Mouse (Mus musculus) CH12.LX (cell line): ENCODE data around the gene Slc39a7. TPM values are rescaled to one million over a fixed set of nuclear protein-coding genes. Genes with fewer than 3 reads are reported as not detected.

Source experiments
- DNase-seq: peaks from one replicate; pipeline ENCODE4 v3.0.0-alpha.2; 2013; ENCODE audit errors: extremely low read depth
- H3K27ac ChIP-seq: 2 replicates; pipeline ENCODE4 v1.5.1; 2012; ENCODE audit warnings: low read depth, mild to moderate bottlenecking, control low read depth, moderate library complexity; ENCODE audit not compliant: insufficient read depth
- H3K27me3 ChIP-seq: replicated peaks from 2 replicates; pipeline ENCODE3; 2012; ENCODE audit warnings: inconsistent platforms
- H3K36me3 ChIP-seq, 2 experiments: replicated peaks in 1 of 2; 2 replicates each; pipeline versions ENCODE3 to v1.6.1; 2012; ENCODE audit warnings: inconsistent platforms in 1 of 2, low read length in 1 of 2, mild to moderate bottlenecking in 1 of 2, mixed read lengths in 1 of 2, moderate library complexity in 1 of 2; ENCODE audit not compliant: control insufficient read depth in 1 of 2, insufficient read depth in 1 of 2
- H3K4me1 ChIP-seq, 2 experiments: 2 replicates each; pipeline ENCODE4 v1.6.1; 2012; ENCODE audit warnings: inconsistent platforms in 1 of 2, moderate library complexity in 1 of 2; ENCODE audit not compliant: insufficient read depth in 2 of 2, control insufficient read depth in 1 of 2
- H3K4me2 ChIP-seq: 2 replicates; pipeline ENCODE4 v1.6.1; 2012; ENCODE audit warnings: low read depth, mild to moderate bottlenecking, control low read depth; ENCODE audit not compliant: poor library complexity, insufficient read depth, severe bottlenecking
- H3K4me3 ChIP-seq, 3 experiments: fragments of 150-350 bp in 1 of 3; sonication (generic) in 1 of 3; replicated peaks in 1 of 3; 2 replicates each; pipeline versions ENCODE3 to v1.5.1; 2011 to 2012; ENCODE audit warnings: low read depth in 2 of 3, low read length in 2 of 3, mild to moderate bottlenecking in 2 of 3, moderate library complexity in 2 of 3, control low read depth in 1 of 3, improper control_type of control experiment in 1 of 3, inconsistent platforms in 1 of 3, mixed read lengths in 1 of 3; ENCODE audit not compliant: poor library complexity in 1 of 3
- H3K79me2 ChIP-seq: replicated peaks from 2 replicates; pipeline ENCODE4 v1.6.1; 2012; ENCODE audit warnings: mild to moderate bottlenecking, moderate library complexity; ENCODE audit not compliant: control insufficient read depth, poor library complexity, insufficient read depth, severe bottlenecking; ENCODE audit errors: extremely low read depth
- H3K9ac ChIP-seq: 2 replicates; pipeline ENCODE4 v1.6.1; 2012; ENCODE audit warnings: low read depth, mild to moderate bottlenecking, control low read depth, moderate library complexity; ENCODE audit not compliant: insufficient read depth
- H3K9me3 ChIP-seq: replicated peaks from 2 replicates; pipeline ENCODE3; 2012; ENCODE audit warnings: low read length, inconsistent platforms, mixed read lengths
- CTCF ChIP-seq, 2 experiments: IDR thresholded peaks in 1 of 2; conservative IDR thresholded peaks in 1 of 2; 2 replicates each; pipeline ENCODE4 v1.5.1; 2011 to 2012; ENCODE audit warnings: low read depth in 2 of 2, low read length in 2 of 2, improper control_type of control experiment in 1 of 2, inconsistent platforms in 1 of 2, mild to moderate bottlenecking in 1 of 2, moderate library complexity in 1 of 2
- ELF1 ChIP-seq: IDR thresholded peaks from 2 replicates; pipeline ENCODE4 v1.6.1; 2014; ENCODE audit warnings: low read depth, mild to moderate bottlenecking, inconsistent platforms, low read length, improper control_type of control experiment
- ETS1 ChIP-seq: conservative IDR thresholded peaks from 2 replicates; pipeline ENCODE4 v1.6.1; 2012; ENCODE audit warnings: low read depth, mild to moderate bottlenecking, inconsistent platforms, low read length, improper control_type of control experiment, moderate library complexity
- GABPA ChIP-seq: IDR thresholded peaks from 2 replicates; pipeline ENCODE4 v1.6.1; 2012; ENCODE audit warnings: low read depth, low read length, improper control_type of control experiment, inconsistent platforms; ENCODE audit not compliant: insufficient replicate concordance
- JUND ChIP-seq: conservative IDR thresholded peaks from 2 replicates; pipeline ENCODE4 v1.6.1; 2011; ENCODE audit warnings: low read depth, low read length, improper control_type of control experiment
- MAFK ChIP-seq: IDR thresholded peaks from 2 replicates; pipeline ENCODE4 v1.6.1; 2011; ENCODE audit warnings: low read length, improper control_type of control experiment; ENCODE audit not compliant: insufficient replicate concordance
- MAZ ChIP-seq: IDR thresholded peaks from 2 replicates; pipeline ENCODE4 v1.6.1; 2012; ENCODE audit warnings: low read depth, mild to moderate bottlenecking, inconsistent platforms, low read length, improper control_type of control experiment, moderate library complexity
- NELFE ChIP-seq: IDR thresholded peaks from 2 replicates; pipeline ENCODE4 v1.6.1; 2011; ENCODE audit warnings: low read depth, low read length, improper control_type of control experiment
- POLR2A ChIP-seq: IDR thresholded peaks from 2 replicates; pipeline ENCODE4 v1.6.1; 2011; ENCODE audit warnings: low read depth, mild to moderate bottlenecking, improper control_type of control experiment, low read length
- POLR2AphosphoS2 ChIP-seq: IDR thresholded peaks from 2 replicates; pipeline ENCODE4 v1.6.1; 2011; ENCODE audit warnings: low read depth, low read length, improper control_type of control experiment
- RAD21 ChIP-seq: IDR thresholded peaks from 2 replicates; pipeline ENCODE4 v1.6.1; 2011; ENCODE audit warnings: low read depth, mild to moderate bottlenecking, low read length, improper control_type of control experiment, moderate library complexity
- TCF12 ChIP-seq: IDR thresholded peaks from 2 replicates; pipeline ENCODE4 v1.6.1; 2014; ENCODE audit warnings: low read depth, mild to moderate bottlenecking, inconsistent platforms, low read length, improper control_type of control experiment
- UBTF ChIP-seq: IDR thresholded peaks from 2 replicates; pipeline ENCODE4 v1.6.1; 2012; ENCODE audit warnings: low read depth, mild to moderate bottlenecking, inconsistent platforms, low read length, improper control_type of control experiment, moderate library complexity
- ZC3H11A ChIP-seq: IDR thresholded peaks from 2 replicates; pipeline ENCODE4 v1.6.1; 2012; ENCODE audit warnings: low read depth, mild to moderate bottlenecking, inconsistent platforms, low read length, improper control_type of control experiment
- ZMIZ1 ChIP-seq: IDR thresholded peaks from 2 replicates; pipeline ENCODE4 v1.6.1; 2012; ENCODE audit warnings: low read depth, mild to moderate bottlenecking, inconsistent platforms, low read length, improper control_type of control experiment
- dilution Hi-C: fragments of 300-500 bp; cut with MboI; formaldehyde crosslinking; loops from 2 replicates; pipeline ENCODE4 v1.14.3; 2020; ENCODE audit warnings: low sequenced_read_pairs; ENCODE audit not compliant: extremely low pct_unique_long_range_greater_than_20kb, extremely low pct_ligation_motif_present
- in situ Hi-C: fragments of 300-500 bp; cut with MboI; formaldehyde crosslinking; loops from 3 replicates; pipeline ENCODE4 v1.14.3; 2019; ENCODE audit warnings: low sequenced_read_pairs, low pct_ligation_motif_present, low pct_unique_long_range_greater_than_20kb, mixed read lengths
- polyA plus RNA-seq: library from polyadenylated mRNA; unstranded; fragments of >175 nt; gene quantifications from 2 replicates; pipeline ENCODE4 v1.2.1, GENCODE M21; 2012; ENCODE audit warnings: low read depth; ENCODE audit not compliant: insufficient read length
- total RNA-seq, 2 experiments: library from RNA; depleted of rRNA; stranded (reverse); fragments of 300-350 nt in 1 of 2; fragments of >200 nt in 1 of 2; gene quantifications; 2 replicates each; pipeline ENCODE4 v1.2.3; 2012 to 2014

Gene Slc39a7
- total and polyA plus RNA-seq, 3 experiments: 96.8 to 116 (median 105) TPM

GRCm38 (mm10) chr17:34047404-34048050 lies 16.0 kb upstream of the Slc39a7 start:
- H3K4me1 ChIP-seq: peaks cover 0 to 11% of the 10 kb centered on the region in 2 experiments; a peak in 2 of 4 replicates
- dilution Hi-C loops: no loop called here
- in situ Hi-C loops: no loop called here
- H3K27ac ChIP-seq: no peak overlapping the region
- no peak overlapping the region for H3K9ac ChIP-seq
- no peaks in the 10 kb centered on the region for H3K27me3 ChIP-seq
- no peak overlapping the region for H3K4me3 ChIP-seq
- peaks cover 68 to 98% of the 10 kb centered on the region in 2 experiments for H3K36me3 ChIP-seq
- peaks cover 19% of the 10 kb centered on the region for H3K9me3 ChIP-seq
- H3K79me2 ChIP-seq: no peaks in the 10 kb centered on the region
- no peak for TF ChIP-seq ZC3H11A
- 0 out of 2 replicates have a peak, but pooled peaks have one; percentile 50 for TF ChIP-seq ELF1
- DNase-seq: no peak
- no peak overlapping the region for H3K4me2 ChIP-seq

- in situ Hi-C loops (no loop called here), dilution Hi-C loops (no loop called here)
Observed at GRCm38 (mm10) chr17:34045941-34046340, 14.5 kb upstream of the Slc39a7 start.

GRCm38 (mm10) chr17:34039562-34040450 lies 8.3 kb upstream of the Slc39a7 start:
- Histone ChIP-seq H3K79me2 (no peaks in the 10 kb centered on the region), H3K4me2 (no peak overlapping the region)
- dilution Hi-C loops: no loop called here

More at GRCm38 (mm10) chr17:34045941-34046340, 14.5 kb upstream of the Slc39a7 start:
- Histone ChIP-seq H3K4me2 (no peak overlapping the region), H3K4me3 (no peak overlapping the region), H3K79me2 (no peaks in the 10 kb centered on the region), H3K4me1 (peaks cover 0 to 11% of the 10 kb centered on the region in 2 experiments; a peak in 2 of 4 replicates), H3K27ac (no peak overlapping the region), H3K9me3 (peaks cover 19% of the 10 kb centered on the region), H3K9ac (no peak overlapping the region), H3K27me3 (no peaks in the 10 kb centered on the region), H3K36me3 (peaks cover 52 to 94% of the 10 kb centered on the region in 2 experiments)
- TF ChIP-seq ZMIZ1 (no peak), ELF1 (no peak), MAFK (no peak), UBTF (no peak), POLR2AphosphoS2 (no peak), NELFE (no peak), TCF12 (no peak), RAD21 (no peak), POLR2A (no peak), JUND (no peak), ZC3H11A (no peak), CTCF (conservative IDR thresholded peaks at IDR 0.05 in 1 of 2, IDR thresholded peaks at IDR 0.05 in 1 of 2; ENCODE audit: low read depth in 2 of 2, low read length in 2 of 2) (no peak), ETS1 (no peak), MAZ (no peak)
- DNase-seq: no peak

More at GRCm38 (mm10) chr17:34039562-34040450, 8.3 kb upstream of the Slc39a7 start:
- no peaks in the 10 kb centered on the region for H3K27me3 ChIP-seq
- H3K36me3 ChIP-seq: peaks cover 44 to 86% of the 10 kb centered on the region in 2 experiments
- in situ Hi-C loops: no loop called here
- H3K4me3 ChIP-seq: no peak overlapping the region
- no peak for DNase-seq
- no peaks in the 10 kb centered on the region for H3K9me3 ChIP-seq
- peaks cover 3 to 8% of the 10 kb centered on the region in 2 experiments; a peak in 2 of 4 replicates for H3K4me1 ChIP-seq
- TF ChIP-seq POLR2AphosphoS2: 0 out of 2 replicates have a peak, but pooled peaks have one; percentile 59
- TF ChIP-seq GABPA: no peak
- H3K27ac ChIP-seq: no peak overlapping the region
- no peak overlapping the region for H3K9ac ChIP-seq
